20 mouse cellular contexts compared by ENCODE assay signal in the genomic region with DNA sequence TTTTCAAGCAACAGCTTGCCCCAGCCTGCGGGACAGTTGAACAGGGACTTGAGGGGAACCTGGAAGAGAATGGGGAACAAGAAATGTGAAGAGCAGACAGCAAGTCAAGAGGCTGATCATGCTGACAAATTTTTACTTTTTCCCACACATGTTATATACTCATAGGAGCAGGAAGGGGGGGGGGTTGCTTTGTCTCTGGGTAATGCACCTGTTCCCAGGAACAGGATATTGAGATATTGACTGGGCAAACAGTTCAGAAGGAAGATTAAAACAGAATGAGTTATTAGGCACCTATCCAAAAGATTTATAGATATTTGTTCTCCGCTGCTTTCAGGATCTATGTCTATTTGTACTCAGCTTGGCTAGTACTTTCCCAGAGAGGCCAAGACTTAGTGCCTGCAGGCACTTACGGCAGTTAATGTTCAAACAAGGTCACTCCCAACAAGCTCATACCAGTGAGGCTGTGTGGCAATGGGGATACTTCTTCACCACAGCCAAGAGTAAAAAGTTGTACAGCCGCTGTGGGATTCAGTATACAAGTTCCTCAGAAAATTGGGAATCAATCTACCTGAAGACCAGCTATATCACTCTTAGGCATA.
A peak's percentile ranks its signal among the peaks of the same experiment; 100 is the strongest.
DNase-seq lines count a peak whose midpoint lies in the region; ATAC-seq and TF ChIP-seq lines count a peak whose summit lies in the region.
"Had no signal": no experiment of that assay in that cellular context is flagged by ENCODE, and none has a peak within 500 bp of the region (broad histone marks: within the 10 kb centered on the region; RNA-seq: fewer than 3 reads in every experiment).

No protein-coding gene starts in this region.

- no peak for TF ChIP-seq CTCF in lung, postnatal 0 days (IDR thresholded peaks at IDR 0.05)
- no peak for TF ChIP-seq CTCF in intestine, postnatal 0 days (IDR thresholded peaks at IDR 0.05; ENCODE audit: low read depth)

- peak; percentile 11 for DNase-seq in kidney, adult 9 months
- peak; percentile 10 for DNase-seq in lung, postnatal 0 days (ENCODE audit: low spot score)
- DNase-seq in lung, adult 18-20 months: no peak
- no peak for DNase-seq in right cerebral cortex, postnatal 36 days (ENCODE audit: low spot score in 2 of 2)
- no peak for DNase-seq in heart, postnatal 10 days
- DNase-seq: adrenal gland, adult 8-10 months; cerebellum, adult 11 months; cerebellum, adult 8-10 months; cerebellum, postnatal 14 days; embryo, embryonic 11 days; gastrocnemius, postnatal 36 days; heart, adult 11 months; heart, postnatal 14 days had no signal

- H3K9me3 ChIP-seq in kidney, embryonic 16.5 days (ENCODE audit: low read length): no peaks in the 10 kb centered on the region
- no peaks in the 10 kb centered on the region for H3K9me3 ChIP-seq in lung, postnatal 0 days (ENCODE audit: low read length)
- no peaks in the 10 kb centered on the region for H3K9me3 ChIP-seq in intestine, postnatal 0 days (ENCODE audit: control insufficient read depth)
- H3K9me3 ChIP-seq in stomach, embryonic 16.5 days (replicated peaks; ENCODE audit: control insufficient read depth, low read length): no peaks in the 10 kb centered on the region
- H3K9me3 ChIP-seq: embryonic facial prominence, embryonic 15.5 days; forebrain, embryonic 10.5 days; forebrain, embryonic 15.5 days had no signal

- no peak overlapping the region for H3K27ac ChIP-seq in kidney, embryonic 16.5 days (ENCODE audit: low read length)
- no peak overlapping the region for H3K27ac ChIP-seq in lung, postnatal 0 days (ENCODE audit: low read length)
- H3K27ac ChIP-seq in intestine, postnatal 0 days (ENCODE audit: low read depth, low read length): no peak overlapping the region
- no peak overlapping the region for H3K27ac ChIP-seq in stomach, embryonic 16.5 days (ENCODE audit: low read length)
- H3K27ac ChIP-seq: embryonic facial prominence, embryonic 15.5 days; forebrain, embryonic 10.5 days; forebrain, embryonic 15.5 days had no signal

- WGBS in kidney, embryonic 16.5 days: 81% methylated on average over 4 of the region's 4 CpGs
- 51% methylated on average over 4 of the region's 4 CpGs for WGBS in lung, postnatal 0 days
- 53% methylated on average over 4 of the region's 4 CpGs for WGBS in intestine, postnatal 0 days
- WGBS in stomach, embryonic 16.5 days: 67% methylated on average over 4 of the region's 4 CpGs

- no peak overlapping the region for H3K4me2 ChIP-seq in kidney, embryonic 16.5 days (replicated peaks; ENCODE audit: low read depth, low read length)
- H3K4me2 ChIP-seq in lung, postnatal 0 days (replicated peaks; ENCODE audit: low read depth, low read length): no peak overlapping the region
- H3K4me2 ChIP-seq in intestine, postnatal 0 days (replicated peaks; ENCODE audit: low read depth): no peak overlapping the region
- H3K4me2 ChIP-seq in stomach, embryonic 16.5 days (ENCODE audit: low read depth, low read length): no peak overlapping the region
- H3K4me2 ChIP-seq: embryonic facial prominence, embryonic 15.5 days; forebrain, embryonic 15.5 days had no signal

- no peak for TF ChIP-seq EP300 in lung, postnatal 0 days (IDR thresholded peaks at IDR 0.05)

- ATAC-seq in kidney, embryonic 16.5 days (ENCODE audit: low FRiP score, low TSS enrichment): no peak
- ATAC-seq in lung, postnatal 0 days: peak; percentile 35; the same call in 1 of the 2 replicates
- ATAC-seq in intestine, postnatal 0 days: peak; percentile 70
- peak; percentile 73 for ATAC-seq in stomach, embryonic 16.5 days (ENCODE audit: insufficient read depth, low FRiP score)
- ATAC-seq: forebrain, embryonic 15.5 days had no signal

- intact Hi-C loops in heart, postnatal 10 days (cut with DNase I): no loop called here

- H3K4me1 ChIP-seq in kidney, embryonic 16.5 days (ENCODE audit: insufficient read depth, low read length): no peaks in the 10 kb centered on the region
- no peaks in the 10 kb centered on the region for H3K4me1 ChIP-seq in lung, postnatal 0 days (ENCODE audit: insufficient read depth, low read depth, low read length)
- H3K4me1 ChIP-seq in intestine, postnatal 0 days (replicated peaks; ENCODE audit: control insufficient read depth, insufficient read depth, low read length): no peaks in the 10 kb centered on the region
- no peaks in the 10 kb centered on the region for H3K4me1 ChIP-seq in stomach, embryonic 16.5 days (ENCODE audit: control insufficient read depth, insufficient read depth, low read length)
- H3K4me1 ChIP-seq: embryonic facial prominence, embryonic 15.5 days; forebrain, embryonic 10.5 days; forebrain, embryonic 15.5 days had no signal

- H3K36me3 ChIP-seq in kidney, embryonic 16.5 days (ENCODE audit: insufficient read depth, low read length): no peaks in the 10 kb centered on the region
- no peaks in the 10 kb centered on the region for H3K36me3 ChIP-seq in lung, postnatal 0 days (ENCODE audit: insufficient read depth, low read length)
- no peaks in the 10 kb centered on the region for H3K36me3 ChIP-seq in intestine, postnatal 0 days (ENCODE audit: control insufficient read depth, insufficient read depth)
- no peaks in the 10 kb centered on the region for H3K36me3 ChIP-seq in stomach, embryonic 16.5 days (ENCODE audit: control insufficient read depth, insufficient read depth, low read length)
- H3K36me3 ChIP-seq: embryonic facial prominence, embryonic 15.5 days; forebrain, embryonic 10.5 days; forebrain, embryonic 15.5 days had no signal

- no peak overlapping the region for H3K4me3 ChIP-seq in kidney, embryonic 16.5 days (ENCODE audit: low read length)
- H3K4me3 ChIP-seq in lung, postnatal 0 days (ENCODE audit: low read depth, low read length): no peak overlapping the region
- H3K4me3 ChIP-seq in intestine, postnatal 0 days (ENCODE audit: low read depth, low read length): no peak overlapping the region
- H3K4me3 ChIP-seq in stomach, embryonic 16.5 days (replicated peaks; ENCODE audit: low read length): no peak overlapping the region
- H3K4me3 ChIP-seq: embryonic facial prominence, embryonic 15.5 days; erythroblast, embryonic 14.5 days; forebrain, embryonic 10.5 days; forebrain, embryonic 15.5 days had no signal

- no peaks in the 10 kb centered on the region for H3K27me3 ChIP-seq in kidney, embryonic 16.5 days (ENCODE audit: insufficient read depth, low read length)
- no peaks in the 10 kb centered on the region for H3K27me3 ChIP-seq in lung, postnatal 0 days (replicated peaks; ENCODE audit: insufficient read depth, low read length)
- H3K27me3 ChIP-seq in intestine, postnatal 0 days (replicated peaks; ENCODE audit: control insufficient read depth, insufficient read depth, low read length): no peaks in the 10 kb centered on the region
- no peaks in the 10 kb centered on the region for H3K27me3 ChIP-seq in stomach, embryonic 16.5 days (ENCODE audit: control insufficient read depth, insufficient read depth, low read length)
- H3K27me3 ChIP-seq: embryonic facial prominence, embryonic 15.5 days; forebrain, embryonic 15.5 days had no signal

- no peak overlapping the region for H3K9ac ChIP-seq in kidney, embryonic 16.5 days (replicated peaks; ENCODE audit: low read length)
- no peak overlapping the region for H3K9ac ChIP-seq in lung, postnatal 0 days (replicated peaks; ENCODE audit: low read depth)
- no peak overlapping the region for H3K9ac ChIP-seq in intestine, postnatal 0 days (ENCODE audit: low read depth, low read length)
- no peak overlapping the region for H3K9ac ChIP-seq in stomach, embryonic 16.5 days (ENCODE audit: low read length)
- H3K9ac ChIP-seq: embryonic facial prominence, embryonic 15.5 days; forebrain, embryonic 15.5 days had no signal

Comparison
In these comparisons a context has a peak if more than half of its experiments do, and no peak if none do; other contexts are left out.
1. DNase-seq: peak in kidney, adult 9 months (single experiment) and lung, postnatal 0 days (single experiment); none in lung, adult 18-20 months (0 of 2), right cerebral cortex, postnatal 36 days (0 of 2) and heart, postnatal 10 days (0 of 2).